In genomic region chr7:110956422-110957170, GRCm38 (mm10) we compare ENCODE assay signal across 16 mouse cellular contexts. TPM values are rescaled to one million over a fixed set of nuclear protein-coding genes. Genes with fewer than 3 reads are reported as not detected.
DNase-seq lines count a peak whose midpoint lies in the region; ATAC-seq lines count a peak whose summit lies in the region.
"Had no signal": no experiment of that assay in that cellular context is flagged by ENCODE, and none has a peak within 500 bp of the region (broad histone marks: within the 10 kb centered on the region; RNA-seq: fewer than 3 reads in every experiment).

No protein-coding gene starts in this region.

- peaks cover 8% of the 10 kb centered on the region for H3K4me1 ChIP-seq in heart, embryonic 16.5 days (ENCODE audit: control insufficient read depth, insufficient read depth, low read length)
- H3K4me1 ChIP-seq: forebrain, embryonic 12.5 days had no signal

- H3K4me2 ChIP-seq in heart, embryonic 16.5 days (ENCODE audit: low read depth, low read length) = no peak overlapping the region
- H3K4me2 ChIP-seq: forebrain, embryonic 12.5 days; heart, embryonic 15.5 days; intestine, embryonic 15.5 days; limb, embryonic 12.5 days had no signal

- intact Hi-C loops in heart, postnatal 10 days (cut with DNase I) = no loop called here

- no peak overlapping the region for H3K4me3 ChIP-seq in heart, embryonic 16.5 days (ENCODE audit: low read length)
- H3K4me3 ChIP-seq: forebrain, embryonic 12.5 days; heart, embryonic 15.5 days; intestine, embryonic 15.5 days; limb, embryonic 12.5 days had no signal

- H3K9me3 ChIP-seq in heart, embryonic 16.5 days (replicated peaks; ENCODE audit: control insufficient read depth, low read length) = no peaks in the 10 kb centered on the region
- H3K9me3 ChIP-seq: forebrain, embryonic 12.5 days; heart, embryonic 15.5 days; intestine, embryonic 15.5 days; limb, embryonic 12.5 days had no signal

- no peak overlapping the region for H3K9ac ChIP-seq in heart, embryonic 16.5 days (ENCODE audit: low read length)
- H3K9ac ChIP-seq: forebrain, embryonic 12.5 days; heart, embryonic 15.5 days; intestine, embryonic 15.5 days; limb, embryonic 12.5 days had no signal

- 81% methylated on average over 14 of the region's 14 CpGs for WGBS in heart, embryonic 16.5 days

- H3K27me3 ChIP-seq in heart, embryonic 16.5 days (ENCODE audit: control insufficient read depth, insufficient read depth, low read length) = no peaks in the 10 kb centered on the region
- H3K27me3 ChIP-seq: forebrain, embryonic 12.5 days; heart, embryonic 15.5 days; intestine, embryonic 15.5 days; limb, embryonic 12.5 days had no signal

- H3K27ac ChIP-seq in heart, embryonic 16.5 days (ENCODE audit: low read length) = no peak overlapping the region
- H3K27ac ChIP-seq: forebrain, embryonic 12.5 days; heart, embryonic 15.5 days; intestine, embryonic 15.5 days; limb, embryonic 12.5 days had no signal

- H3K36me3 ChIP-seq in heart, embryonic 16.5 days (ENCODE audit: control insufficient read depth, insufficient read depth) = no peaks in the 10 kb centered on the region
- H3K36me3 ChIP-seq: forebrain, embryonic 12.5 days; heart, embryonic 15.5 days; intestine, embryonic 15.5 days; limb, embryonic 12.5 days had no signal

- DNase-seq in heart, postnatal 10 days = no peak
- peak; percentile 69 for DNase-seq in induced T-regulatory cell, adult 2 months (ENCODE audit: low read depth)
- DNase-seq in thymus, postnatal 14 days = peak; percentile 63
- DNase-seq in right cerebral cortex, postnatal 10 days (ENCODE audit: low spot score in 2 of 2) = no peak
- DNase-seq in ovary, adult 18-20 months (ENCODE audit: low spot score) = no peak
- no peak for DNase-seq in testis, postnatal 10 days (ENCODE audit: low spot score)
- DNase-seq: adrenal gland, postnatal 36 days; cerebellum, adult 8-10 months; gastrocnemius, postnatal 10 days; layer of hippocampus, adult 9-11 months had no signal

- 0 out of 2 replicates have a peak, but pooled peaks have one; percentile 32 for ATAC-seq in heart, embryonic 16.5 days (replicated peaks; ENCODE audit: extremely low read depth, insufficient read depth, low FRiP score)
- peak; percentile 76 for ATAC-seq in megakaryocyte progenitor cell, adult 5-6 weeks (replicated peaks; ENCODE audit: poor library complexity)
- ATAC-seq: intestine, embryonic 15.5 days had no signal

RNA-seq across cellular contexts. Expression of gene Mrvi1, which starts 25.7 kb away (rescaled TPM):
- 3.2 and 5.5 TPM in 2 replicates for polyA plus RNA-seq in heart, embryonic 16.5 days (2015; fragmentation: Nextera tagmentation; extraction: Ambion mirVana)
- total RNA-seq in heart, postnatal 10 days (2021) = 10 to 100 TPM; 13.5 to 15.5 TPM
- total RNA-seq in megakaryocyte progenitor cell, adult 5-6 weeks (2015) = 0.15 and 0.91 TPM in 2 replicates
- not detected in 2 replicates for total RNA-seq in megakaryocyte progenitor cell, adult 5-6 weeks (2017)

Comparison
In these comparisons a context has a peak if more than half of its experiments do, and no peak if none do; other contexts are left out.
1. DNase-seq: peak in induced T-regulatory cell, adult 2 months (single experiment) and thymus, postnatal 14 days (single experiment); none in heart, postnatal 10 days (0 of 2), right cerebral cortex, postnatal 10 days (0 of 2), ovary, adult 18-20 months (single experiment) and testis, postnatal 10 days (single experiment).
2. RNA of gene Mrvi1, which starts 25.7 kb away (total RNA-seq): 13.5 to 15.5 TPM in heart, postnatal 10 days; 0.15 to 0.91 TPM in megakaryocyte progenitor cell, adult 5-6 weeks; every median in the first group is over 4 times any median in the second.